ENCODE assay signal across 12 mouse cellular contexts in the genomic region with DNA sequence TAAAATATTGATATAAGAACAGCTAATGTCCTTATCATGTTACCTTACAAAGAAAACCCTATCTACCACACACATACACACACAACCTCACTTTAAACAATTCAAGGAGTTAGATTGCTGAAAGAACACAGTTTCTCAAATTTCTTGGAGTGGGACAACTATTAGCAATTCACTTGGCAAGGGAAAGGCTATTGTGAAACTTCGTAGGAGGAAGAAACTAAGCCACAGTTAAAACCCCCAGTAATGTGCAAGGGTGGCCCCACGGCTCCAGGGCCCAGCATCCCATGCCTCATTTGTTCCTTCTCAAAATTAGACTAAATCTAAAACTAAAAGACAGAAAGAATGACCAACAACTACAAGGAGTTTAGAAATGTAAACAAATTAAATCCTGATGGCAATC. TPM values are rescaled to one million over a fixed set of nuclear protein-coding genes. Genes with fewer than 3 reads are reported as not detected.
DNase-seq lines count a peak whose midpoint lies in the region.
"Had no signal": no experiment of that assay in that cellular context is flagged by ENCODE, and none has a peak within 500 bp of the region (broad histone marks: within the 10 kb centered on the region; RNA-seq: fewer than 3 reads in every experiment).

No protein-coding gene starts in this region.

- peak; percentile 20 for DNase-seq in adrenal gland, postnatal 10 days
- DNase-seq in adrenal gland, postnatal 4 days (ENCODE audit: low spot score in 2 of 2), result no peak
- peak; percentile 56 for DNase-seq in 3T3-L1 (ENCODE audit: low read depth, low spot score)
- peak; percentile 83 for DNase-seq in gonadal fat pad, adult 2 months (ENCODE audit: low read depth)
- peak; percentile 35 for DNase-seq in lung, postnatal 10 days
- no peak for DNase-seq in layer of hippocampus, postnatal 14 days (ENCODE audit: low spot score in 2 of 2)
- no peak for DNase-seq in urinary bladder, adult 2 months (ENCODE audit: low spot score)
- no peak for DNase-seq in thymus, postnatal 36 days
- DNase-seq: cerebellum, postnatal 25 days; gastrocnemius, postnatal 25 days; right cerebral cortex, postnatal 14 days; thymus, adult 18-20 months had no signal

RNA-seq across cellular contexts. Expression of a gene that starts 4.5 kb away (rescaled TPM):
- 10 to 100 TPM; 20.2 to 24.9 TPM for total RNA-seq in adrenal gland, postnatal 10 days (2021)
- total RNA-seq in adrenal gland, postnatal 4 days (2021), result 10 to 100 TPM; 24.7 to 26.1 TPM
- polyA plus RNA-seq in gonadal fat pad, adult 2 months (2012; rRNA removed), result 13.1 and 15.4 TPM in 2 replicates
- total RNA-seq in layer of hippocampus, postnatal 14 days (2021), result 10 to 100 TPM; 10.1 to 10.3 TPM
- polyA plus RNA-seq in urinary bladder, adult 2 months (2012; rRNA removed), result 24.8 and 27.8 TPM in 2 replicates

RNA-seq across cellular contexts. Expression of a gene that starts 56.8 kb away (rescaled TPM):
- 10 to 100 TPM; 17.2 to 21.7 TPM for total RNA-seq in adrenal gland, postnatal 10 days (2021)
- 10 to 100 TPM; 22.6 to 24.0 TPM for total RNA-seq in adrenal gland, postnatal 4 days (2021)
- 20.2 and 21.4 TPM in 2 replicates for polyA plus RNA-seq in gonadal fat pad, adult 2 months (2012; rRNA removed)
- 10 to 100 TPM; 24.7 to 24.8 TPM for total RNA-seq in layer of hippocampus, postnatal 14 days (2021)
- 15.6 and 16.3 TPM in 2 replicates for polyA plus RNA-seq in urinary bladder, adult 2 months (2012; rRNA removed)

Comparison
In these comparisons a context has a peak if more than half of its experiments do, and no peak if none do; other contexts are left out.
1. DNase-seq: peak in adrenal gland, postnatal 10 days (single experiment), 3T3-L1 (single experiment), gonadal fat pad, adult 2 months (single experiment) and lung, postnatal 10 days (single experiment); none in adrenal gland, postnatal 4 days (0 of 2), layer of hippocampus, postnatal 14 days (0 of 2), urinary bladder, adult 2 months (single experiment) and thymus, postnatal 36 days (0 of 2).